Mouse (Mus musculus) c-Kit-positive CD71-negative TER-119-negative erythroid progenitor cells, embryonic 14.5 days (primary cell): ENCODE results near the gene Klk1.
"Not testable (repeated sequence)": the region's sequence is repeated elsewhere in the genome, so short reads cannot be mapped to it uniquely, and the experiment has no call there.

Experiments used
- DNase-seq: peaks from one replicate; pipeline ENCODE4 v3.0.0-alpha.2; 2013; ENCODE audit warnings: low read depth

The Klk1 gene

GRCm38 (mm10) chr7:44225076-44225475 is at the start of gene Klk1:
Klk1 (plus strand) TSS chr7:44225360.
- no peak for DNase-seq

- DNase-seq = no peak
Measured at GRCm38 (mm10) chr7:44179299-44180045, 45.7 kb upstream of the Klk1 start.

GRCm38 (mm10) chr7:44186516-44186915 is 38.6 kb upstream of the Klk1 start:
- DNase-seq = not testable (repeated sequence)

- not testable (repeated sequence) for DNase-seq
Measured at GRCm38 (mm10) chr7:44187936-44188335, 37.2 kb upstream of the Klk1 start, which contains the start of gene Klk1b24. Klk1b24 (plus strand) TSS chr7:44188236.

- DNase-seq = not testable (repeated sequence)
Measured at GRCm38 (mm10) chr7:44193466-44193865, 31.7 kb upstream of the Klk1 start.

- DNase-seq = no peak
Measured at GRCm38 (mm10) chr7:44197891-44198290, 27.3 kb upstream of the Klk1 start, which contains the start of gene Klk1b3. Klk1b3 (plus strand) TSS chr7:44198191.

GRCm38 (mm10) chr7:44207135-44207534 is 18.0 kb upstream of the Klk1 start, which contains the start of gene Klk1b4:
Klk1b4 (plus strand) TSS chr7:44207435.
- not testable (repeated sequence) for DNase-seq

- DNase-seq = no peak
Measured at GRCm38 (mm10) chr7:44208307-44208706, 16.9 kb upstream of the Klk1 start.

- no peak for DNase-seq
Measured at GRCm38 (mm10) chr7:44215645-44216044, 9.5 kb upstream of the Klk1 start, which contains the start of gene Klk1b5. Klk1b5 (plus strand) TSS chr7:44215945.

- not testable (repeated sequence) for DNase-seq
Measured at GRCm38 (mm10) chr7:44221601-44222000, 3.6 kb upstream of the Klk1 start.

- not testable (repeated sequence) for DNase-seq
Measured at GRCm38 (mm10) chr7:44222335-44222734, 2.8 kb upstream of the Klk1 start.

- DNase-seq = no peak
Measured at GRCm38 (mm10) chr7:44235909-44236308, 10.7 kb downstream of the Klk1 start, which contains the start of gene Gm36864. Gm36864 (plus strand) TSS chr7:44236177.

- no peak for DNase-seq
Measured at GRCm38 (mm10) chr7:44239913-44240312, 14.8 kb downstream of the Klk1 start.

GRCm38 (mm10) chr7:44240712-44241111 is 15.6 kb downstream of the Klk1 start:
- DNase-seq = no peak

- DNase-seq = no peak
Measured at GRCm38 (mm10) chr7:44241163-44241562, 16.0 kb downstream of the Klk1 start.

GRCm38 (mm10) chr7:44244080-44244479 is 18.9 kb downstream of the Klk1 start:
- DNase-seq = no peak

- DNase-seq = peak; percentile 68
Measured at GRCm38 (mm10) chr7:44246055-44246983, 21.2 kb downstream of the Klk1 start, which contains the start of the genes 1700028J19Rik and 2410002F23Rik. 1700028J19Rik (minus strand) TSS chr7:44246695. 2410002F23Rik (plus strand) TSS chr7:44246722.

- DNase-seq = peak; percentile 39
Measured at GRCm38 (mm10) chr7:44246984-44247470, 21.9 kb downstream of the Klk1 start.

GRCm38 (mm10) chr7:44247971-44248370 is 22.8 kb downstream of the Klk1 start:
- DNase-seq = no peak

- DNase-seq = no peak
Measured at GRCm38 (mm10) chr7:44249248-44249647, 24.1 kb downstream of the Klk1 start.

- not testable (repeated sequence) for DNase-seq
Measured at GRCm38 (mm10) chr7:44250732-44251275, 25.6 kb downstream of the Klk1 start.
